ENCODE assay signal across 9 mouse cellular contexts in the genomic region with DNA sequence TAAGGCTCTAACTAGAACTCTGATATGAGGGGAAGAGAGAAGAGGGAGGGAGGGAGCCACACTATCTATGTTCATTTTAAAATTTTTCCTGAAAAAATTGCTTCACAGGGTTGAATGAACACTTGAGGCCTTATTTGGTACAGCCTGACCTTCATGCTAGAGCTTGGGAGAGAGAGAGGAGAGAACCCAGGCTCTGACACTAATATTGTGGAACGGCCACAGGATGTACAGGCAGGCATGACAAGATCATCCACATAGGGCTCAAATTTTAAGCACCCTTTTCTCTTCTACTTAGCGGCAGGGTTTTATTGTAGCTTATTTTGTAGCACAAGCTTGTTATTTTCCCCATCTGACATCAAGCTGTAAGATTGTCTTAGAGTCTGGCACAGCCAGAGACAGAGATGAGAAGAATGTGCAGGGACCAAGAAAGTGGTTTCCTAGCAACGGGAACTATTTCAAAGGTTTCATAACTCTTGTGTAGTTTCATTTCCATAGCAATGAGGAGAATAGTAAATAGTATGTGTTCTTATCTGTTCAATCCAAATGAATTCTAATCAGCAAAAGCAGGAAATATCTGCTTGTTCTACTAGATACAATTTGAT.
DNase-seq lines count a peak whose midpoint lies in the region; ATAC-seq and TF ChIP-seq lines count a peak whose summit lies in the region.
"Had no signal": no experiment of that assay in that cellular context is flagged by ENCODE, and none has a peak within 500 bp of the region (broad histone marks: within the 10 kb centered on the region; RNA-seq: fewer than 3 reads in every experiment).

No protein-coding gene starts in this region.

- TF ChIP-seq CTCF in cortical plate, adult 2 months (IDR thresholded peaks at IDR 0.05; ENCODE audit: extremely low read depth, insufficient read depth, low read length), result no peak

- H3K4me3 ChIP-seq in cortical plate, adult 2 months (ENCODE audit: insufficient read depth, low read length), result no peak overlapping the region
- H3K4me3 ChIP-seq in hindbrain, embryonic 10.5 days, result no peak overlapping the region
- H3K4me3 ChIP-seq in midbrain, embryonic 16.5 days (ENCODE audit: low read depth, low read length), result no peak overlapping the region
- H3K4me3 ChIP-seq: heart, embryonic 13.5 days had no signal

- 0 out of 2 replicates have a peak overlapping the region, but pooled peaks have one; percentile 3 for H3K4me2 ChIP-seq in midbrain, embryonic 16.5 days (ENCODE audit: low read length)
- H3K4me2 ChIP-seq: heart, embryonic 13.5 days had no signal

- no peaks in the 10 kb centered on the region for H3K9me3 ChIP-seq in hindbrain, embryonic 10.5 days
- H3K9me3 ChIP-seq in midbrain, embryonic 16.5 days (replicated peaks; ENCODE audit: control insufficient read depth, low read length, poor library complexity, severe bottlenecking), result no peaks in the 10 kb centered on the region
- H3K9me3 ChIP-seq: heart, embryonic 13.5 days had no signal

- WGBS in hindbrain, embryonic 10.5 days, result 56% methylated on average over 3 of the region's 3 CpGs
- WGBS in midbrain, embryonic 16.5 days, result 12% methylated on average over 3 of the region's 3 CpGs

- ATAC-seq in midbrain, embryonic 16.5 days, result peak; percentile 85
- no peak for ATAC-seq in activated CD4-positive, CD25-positive, alpha-beta regulatory T cell, adult 4 months

- peak; percentile 49 to 59 for DNase-seq in left cerebral cortex, adult 9 months (ENCODE audit: low spot score in 2 of 2)
- DNase-seq in left cerebral cortex, adult 18-20 months (ENCODE audit: low spot score in 2 of 2), result no peak
- DNase-seq in hindbrain, embryonic 10.5 days (ENCODE audit: low spot score), result no peak
- DNase-seq in cerebellum, adult 11-12 months, result no peak
- DNase-seq: right cerebral cortex, postnatal 14 days had no signal

- peaks cover 7% of the 10 kb centered on the region; the same call in 1 of the 2 replicates for H3K4me1 ChIP-seq in cortical plate, adult 2 months (ENCODE audit: control insufficient read depth, insufficient read depth, low read length)
- peaks cover 19% of the 10 kb centered on the region for H3K4me1 ChIP-seq in hindbrain, embryonic 10.5 days (replicated peaks)
- peaks cover 15% of the 10 kb centered on the region for H3K4me1 ChIP-seq in midbrain, embryonic 16.5 days (ENCODE audit: control insufficient read depth, insufficient read depth, low read length)

- peak overlapping the region; percentile 80 for H3K27ac ChIP-seq in cortical plate, adult 2 months (ENCODE audit: insufficient read depth, low read length)
- H3K27ac ChIP-seq in hindbrain, embryonic 10.5 days, result peak overlapping the region; percentile 12; the same call in 1 of the 2 replicates
- H3K27ac ChIP-seq in midbrain, embryonic 16.5 days (ENCODE audit: low read length), result peak overlapping the region; percentile 62
- H3K27ac ChIP-seq: heart, embryonic 13.5 days had no signal

- no peaks in the 10 kb centered on the region for H3K36me3 ChIP-seq in hindbrain, embryonic 10.5 days
- H3K36me3 ChIP-seq in midbrain, embryonic 16.5 days (ENCODE audit: control insufficient read depth, insufficient read depth, low read length), result no peaks in the 10 kb centered on the region
- H3K36me3 ChIP-seq: heart, embryonic 13.5 days had no signal

- TF ChIP-seq POLR2A in cortical plate, adult 2 months (IDR thresholded peaks at IDR 0.05; ENCODE audit: extremely low read depth, insufficient read depth, low read length), result no peak

- H3K9ac ChIP-seq in midbrain, embryonic 16.5 days (ENCODE audit: low read depth, low read length), result no peak overlapping the region
- H3K9ac ChIP-seq: heart, embryonic 13.5 days had no signal

- no peaks in the 10 kb centered on the region for H3K27me3 ChIP-seq in hindbrain, embryonic 10.5 days (ENCODE audit: insufficient read depth, poor library complexity, severe bottlenecking)
- no peaks in the 10 kb centered on the region for H3K27me3 ChIP-seq in midbrain, embryonic 16.5 days (ENCODE audit: control insufficient read depth, insufficient read depth, low read depth, low read length)
- H3K27me3 ChIP-seq: heart, embryonic 13.5 days had no signal

Comparison
In these comparisons a context has a peak if more than half of its experiments do, and no peak if none do; other contexts are left out.
1. DNase-seq: peak in left cerebral cortex, adult 9 months (2 of 2); none in left cerebral cortex, adult 18-20 months (0 of 2), hindbrain, embryonic 10.5 days (single experiment) and cerebellum, adult 11-12 months (single experiment).
2. H3K27ac ChIP-seq: peak in every context shown above with its lines; median percentile 80 in cortical plate, adult 2 months; 62 in midbrain, embryonic 16.5 days; 12 in hindbrain, embryonic 10.5 days.